Mouse (Mus musculus) heart, adult 18-20 months (tissue): ENCODE data around the gene Phldb2. TPM values are rescaled to one million over a fixed set of nuclear protein-coding genes. Genes with fewer than 3 reads are reported as not detected.

Experiments
- DNase-seq, 2 experiments: peaks; one replicate each; pipeline ENCODE4 v3.0.0; 2021 to 2022; ENCODE audit warnings: mixed read lengths in 1 of 2
- total RNA-seq, 2 experiments: library from RNA; stranded (reverse); gene quantifications; 2 replicates each; pipeline ENCODE4 v1.2.3; 2021

Gene Phldb2
- total RNA-seq, 2 experiments from 2014 or later: 9.6 to 10.7 TPM

GRCm38 (mm10) chr16:45892928-45893327 is 60.5 kb downstream of the Phldb2 start:
- DNase-seq: peak; percentile 8 to 17

DNA sequence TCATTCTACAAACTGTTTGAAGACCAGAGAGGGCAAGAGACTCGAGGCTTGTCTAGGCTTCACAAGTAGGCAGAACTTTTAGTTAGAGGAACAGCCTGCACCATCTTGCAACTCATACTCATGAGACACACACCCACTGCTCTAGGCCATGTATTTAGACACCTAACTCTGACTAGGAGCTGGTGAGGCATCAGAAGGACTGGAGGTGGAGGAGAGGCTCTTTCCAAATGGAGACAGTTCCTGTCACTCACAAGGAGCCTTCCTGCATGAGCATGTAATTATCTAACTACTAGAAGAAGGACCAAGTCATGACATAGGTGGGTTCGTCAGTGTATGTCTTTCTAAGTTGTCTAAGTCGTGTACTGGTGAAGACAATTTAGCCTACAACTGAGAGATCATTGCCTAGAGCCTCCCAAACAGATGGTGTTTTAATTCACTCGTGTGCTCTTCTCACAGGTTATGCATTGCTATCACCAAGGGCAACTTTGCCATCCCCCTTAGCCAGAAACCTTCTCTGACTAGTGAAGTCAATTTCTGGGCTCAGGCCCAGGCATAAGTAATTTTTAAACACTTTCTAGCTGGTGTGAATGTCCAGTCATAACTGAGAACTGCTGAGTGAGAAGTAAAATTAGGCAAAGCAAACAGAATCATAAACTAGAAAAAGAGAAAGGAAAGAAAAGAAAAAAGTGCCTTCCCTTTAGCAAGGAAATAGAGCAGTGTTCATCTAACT is 62.8 kb downstream of the Phldb2 start:
- DNase-seq: no peak

DNA sequence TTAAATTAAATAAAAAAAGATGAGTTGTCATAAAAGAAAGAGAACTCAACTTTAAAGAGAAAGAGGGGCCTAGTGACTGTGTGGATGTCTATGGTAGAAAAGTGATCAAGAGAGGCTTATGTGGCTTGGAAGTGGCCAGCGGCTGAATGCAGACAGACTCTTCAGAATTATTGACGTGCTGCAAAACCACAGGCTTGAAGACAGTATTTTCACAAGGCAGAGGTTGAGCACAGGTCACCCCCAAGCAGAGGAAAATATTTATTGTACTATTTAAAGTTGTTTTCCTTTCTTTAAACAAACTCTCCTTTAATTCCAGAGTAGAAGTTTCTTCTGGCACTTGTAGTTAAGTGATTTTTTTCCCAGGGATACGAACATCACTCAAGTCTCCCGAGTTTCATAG is 63.8 kb downstream of the Phldb2 start:
- DNase-seq: no peak

DNA sequence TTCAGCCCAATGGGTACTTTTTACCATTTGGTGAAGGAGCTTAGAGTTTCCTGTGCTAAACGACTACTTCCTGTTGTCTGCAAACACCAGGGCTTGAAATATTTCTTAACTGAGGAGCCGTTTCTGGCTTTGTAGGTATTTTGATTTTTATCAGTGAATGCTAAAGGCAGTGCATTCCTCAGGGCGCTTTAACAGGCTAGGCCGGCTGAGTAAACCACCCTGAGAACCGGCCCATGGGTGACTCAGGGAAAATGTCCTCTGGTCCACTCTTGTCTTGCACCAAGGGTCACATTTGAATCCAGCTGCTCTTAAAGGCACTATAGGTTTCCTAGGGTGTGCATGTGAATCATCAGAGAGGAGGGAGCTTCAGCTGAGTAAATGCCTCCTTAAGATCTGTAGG is 66.8 kb downstream of the Phldb2 start:
- DNase-seq: no peak

DNA sequence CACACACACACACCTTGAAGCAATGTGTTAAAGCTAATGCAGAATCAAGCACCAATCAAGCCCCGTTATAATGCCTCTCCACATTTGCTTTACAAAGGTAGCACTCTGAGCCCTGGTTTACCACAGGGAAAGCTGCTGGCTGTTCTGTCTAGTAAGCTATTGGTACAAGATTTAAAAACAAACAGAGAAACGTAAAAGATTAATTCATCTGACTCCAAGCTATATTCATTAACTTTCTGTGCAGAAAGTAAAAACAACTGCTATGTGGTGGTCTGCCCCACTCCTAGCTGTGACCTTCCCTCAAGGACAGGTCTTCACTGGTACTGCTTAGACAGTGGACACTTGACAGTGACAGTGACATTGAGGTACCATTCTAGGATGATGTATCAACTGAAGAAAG is 69.2 kb downstream of the Phldb2 start:
- no peak for DNase-seq

DNA sequence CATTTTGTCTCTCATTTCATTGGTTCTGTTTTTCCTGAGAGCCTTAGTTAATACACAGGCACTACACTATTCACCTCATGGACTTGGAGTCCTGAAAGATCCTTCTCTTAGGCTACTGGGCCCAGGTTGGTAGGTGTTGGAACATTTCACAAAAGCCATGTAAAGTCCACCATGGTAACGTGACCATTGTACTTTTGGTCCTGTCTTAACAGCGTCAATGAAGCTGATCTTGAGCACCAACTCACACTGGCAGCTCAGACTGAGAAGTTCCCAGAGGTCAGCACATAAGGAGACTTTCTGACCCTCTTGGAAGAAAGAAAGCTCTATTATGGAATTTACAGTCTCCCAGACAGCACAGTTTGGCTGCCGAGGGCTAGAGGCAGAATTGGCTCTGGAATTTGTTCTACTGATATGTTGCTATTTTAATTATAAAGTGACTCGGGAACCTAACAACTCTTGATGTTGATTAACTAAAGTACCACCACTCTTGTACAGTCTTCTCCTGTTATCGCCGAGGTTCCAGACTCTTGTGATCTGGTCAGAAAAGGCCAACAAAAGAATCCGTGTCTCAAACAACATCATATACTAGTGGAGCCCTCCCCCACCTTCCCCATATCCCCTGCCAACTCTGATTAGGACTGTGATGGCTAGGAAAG is 72.1 kb downstream of the Phldb2 start:
- peak in 1 of 2 experiments; percentile 13 for DNase-seq

GRCm38 (mm10) chr16:45880101-45880751 is 73.2 kb downstream of the Phldb2 start:
- DNase-seq: no peak

DNA sequence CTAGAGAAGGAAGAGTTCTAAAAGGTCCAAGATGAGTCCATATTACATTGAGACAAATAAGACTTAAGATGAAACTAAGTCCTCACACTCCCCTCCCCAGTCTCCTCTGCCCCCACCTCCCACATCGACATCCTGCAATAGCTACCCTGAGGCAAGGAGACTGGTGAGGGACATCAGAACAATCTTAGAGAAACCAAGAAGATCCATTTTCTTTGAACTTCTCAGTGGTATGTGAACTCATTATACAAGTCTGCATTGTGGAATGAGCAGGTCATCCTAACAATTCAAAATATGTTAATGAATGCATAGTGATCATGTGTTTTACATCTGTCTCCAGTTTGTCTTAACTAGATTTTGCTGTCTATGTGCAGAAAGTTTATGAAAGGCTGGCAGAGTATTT is 75.7 kb downstream of the Phldb2 start:
- no peak for DNase-seq

DNA sequence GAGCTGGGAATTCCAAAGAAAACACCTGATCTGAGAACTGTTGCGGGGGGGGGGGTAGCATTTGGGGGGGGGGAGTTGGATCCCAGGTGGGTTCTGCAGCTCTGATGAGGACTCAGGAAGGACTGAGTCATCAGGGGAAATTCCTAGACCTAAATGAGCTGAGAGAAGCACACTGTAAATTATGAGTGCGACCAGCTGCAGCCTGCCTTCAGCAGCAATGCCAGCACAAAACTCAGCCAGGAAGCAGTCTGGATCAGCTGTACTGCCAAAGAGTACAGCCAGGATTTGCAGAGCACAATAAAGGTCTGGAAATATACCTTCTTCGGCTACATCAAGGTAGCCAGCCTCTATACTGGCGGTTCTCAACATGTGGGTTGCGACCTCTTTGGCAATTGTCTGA is 76.2 kb downstream of the Phldb2 start:
- peak in 1 of 2 experiments; percentile 9 for DNase-seq

- DNase-seq: peak; percentile 58 to 70
These were observed 80.0 kb downstream of the Phldb2 start for GRCm38 (mm10) chr16:45873397-45873796.

GRCm38 (mm10) chr16:45871286-45871976 is 82.0 kb downstream of the Phldb2 start:
- peak; percentile 54 to 57 for DNase-seq

- DNase-seq: no peak
These were observed 82.7 kb downstream of the Phldb2 start for GRCm38 (mm10) chr16:45870651-45871050.

- DNase-seq: no peak
These were observed 84.4 kb downstream of the Phldb2 start for GRCm38 (mm10) chr16:45869044-45869443.

- no peak for DNase-seq
These were observed 96.0 kb downstream of the Phldb2 start for GRCm38 (mm10) chr16:45857277-45857863.

- no peak for DNase-seq
These were observed 98.9 kb downstream of the Phldb2 start for GRCm38 (mm10) chr16:45854499-45854898.

DNA sequence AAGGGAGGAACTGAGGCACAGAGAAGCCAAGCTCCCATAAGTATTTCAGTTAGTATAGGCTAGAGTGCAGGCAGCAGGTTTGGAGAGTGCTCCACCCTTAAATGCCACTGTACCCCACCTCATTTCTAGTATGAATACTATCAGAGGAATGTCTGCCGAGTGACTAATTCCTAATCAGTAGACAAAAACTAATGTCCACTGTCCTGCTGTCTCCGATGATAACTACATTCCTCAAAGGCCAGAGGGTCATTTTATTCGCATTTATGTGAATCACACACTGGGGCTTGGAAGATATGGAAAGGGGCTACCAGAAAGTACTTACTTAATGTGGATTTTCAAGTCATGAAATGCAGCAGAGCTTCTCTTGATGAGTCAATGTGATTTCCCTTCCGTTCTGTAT is 104.4 kb downstream of the Phldb2 start:
- DNase-seq: no peak

DNA sequence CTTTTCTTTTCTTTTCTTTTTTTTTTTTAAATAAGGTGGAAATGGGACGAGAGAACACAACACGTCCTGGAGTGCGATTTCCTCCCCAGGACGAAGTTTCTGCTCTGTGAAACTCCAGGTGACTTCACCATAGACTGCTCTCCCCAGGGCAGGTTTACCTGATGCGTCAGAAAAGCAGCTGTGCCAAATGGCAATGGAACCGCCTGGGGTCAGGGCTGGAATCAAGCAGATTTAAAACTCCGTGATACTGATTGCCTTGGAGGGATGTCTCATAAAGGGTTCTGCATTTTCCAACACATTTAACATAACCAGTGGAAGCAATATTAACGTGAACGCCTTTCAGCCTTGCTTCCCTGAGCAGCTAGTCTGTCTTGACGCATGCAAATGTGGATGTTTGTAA is 108.5 kb downstream of the Phldb2 start:
- no peak for DNase-seq

DNA sequence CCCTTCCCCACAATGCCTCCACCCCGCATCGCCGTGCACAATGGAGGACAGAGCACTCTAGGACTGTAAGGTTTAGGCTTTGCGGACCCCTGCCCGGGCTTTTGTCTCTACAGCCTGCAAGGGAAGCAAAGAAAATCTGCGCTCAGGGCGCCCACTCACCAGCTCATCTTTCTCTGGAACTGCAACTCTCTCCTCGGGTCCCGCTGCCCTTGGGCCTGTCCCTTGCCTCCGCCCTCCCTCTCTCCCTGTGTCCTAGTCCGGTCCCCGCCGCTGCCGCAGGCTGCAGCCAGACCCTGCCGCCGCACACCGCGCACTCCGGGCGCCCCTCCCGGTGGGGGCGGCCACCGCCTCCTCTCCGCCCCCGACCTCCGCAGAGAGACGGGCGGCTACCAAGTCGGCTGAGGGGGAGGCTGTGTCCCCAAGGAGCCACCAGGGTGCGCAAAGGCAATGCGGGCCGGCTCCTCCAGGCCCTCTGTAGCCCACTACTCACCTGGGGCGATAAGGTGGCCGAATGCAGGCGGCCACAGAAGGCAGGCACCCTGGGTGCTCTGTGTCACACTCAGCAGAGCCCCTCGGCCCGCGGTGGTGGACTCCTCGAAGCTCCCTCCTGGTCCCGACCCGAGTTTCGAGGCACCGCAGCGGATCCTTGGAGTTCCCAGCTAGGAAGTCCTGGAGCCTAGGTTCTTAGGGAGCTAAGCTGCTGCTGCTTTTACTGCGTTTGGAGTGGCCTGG is 109.2 kb downstream of the Phldb2 start:
- DNase-seq: peak; percentile 86 to 90

GRCm38 (mm10) chr16:45843351-45843891 is 110.0 kb downstream of the Phldb2 start:
- DNase-seq: peak; percentile 70 to 75

DNA sequence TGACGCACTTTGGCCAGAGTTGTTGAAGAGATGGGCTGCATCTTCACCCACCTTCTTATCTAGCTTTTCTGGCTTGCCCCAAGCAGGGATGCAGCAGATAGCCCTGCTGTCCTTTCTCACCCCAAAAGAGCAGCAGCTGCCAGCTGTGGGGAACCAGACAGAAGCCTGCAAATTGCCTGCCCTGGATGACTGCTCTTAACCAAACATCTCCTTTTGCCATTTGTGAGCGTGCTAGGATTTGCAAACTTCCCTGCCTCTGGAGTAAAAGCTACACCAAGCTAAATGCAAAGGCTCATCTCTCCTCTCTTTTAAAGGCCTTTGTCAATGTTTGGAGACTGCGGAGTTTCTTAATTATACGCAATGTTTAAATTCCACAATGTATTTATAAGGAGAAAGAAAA is 111.0 kb downstream of the Phldb2 start:
- DNase-seq: no peak

- DNase-seq: no peak
These were observed 111.6 kb downstream of the Phldb2 start for GRCm38 (mm10) chr16:45841806-45842205.
